Mouse (Mus musculus): ENCODE results near the gene Cacng3.

- no peak for TF ChIP-seq CTCF (IDR thresholded peaks at IDR 0.05; ENCODE audit: low read depth)
- TF ChIP-seq EP300 (IDR thresholded peaks at IDR 0.05; ENCODE audit: low read depth), result no peak
Observed at GRCm38 (mm10) chr7:122633463-122633862, 36.8 kb upstream of the Cacng3 start.

Measured in heart, postnatal 0 days (tissue).